Mouse (Mus musculus): ENCODE data around the gene Dhrs7c.

- TF ChIP-seq CTCF (IDR thresholded peaks at IDR 0.05; ENCODE audit: low read depth, low read length) = no peak
- TF ChIP-seq POLR2AphosphoS5 (IDR thresholded peaks at IDR 0.05; ENCODE audit: insufficient replicate concordance, low read depth, low read length) = no peak
These were observed 47.2 kb downstream of the Dhrs7c start for GRCm38 (mm10) chr11:67845193-67845592.
